Comparison of ENCODE assay signal across 12 mouse cellular contexts in genomic region chr5:148837069-148837468, GRCm38 (mm10).
DNase-seq lines count a peak whose midpoint lies in the region; ATAC-seq lines count a peak whose summit lies in the region.
"Had no signal": no experiment of that assay in that cellular context is flagged by ENCODE, and none has a peak within 500 bp of the region (broad histone marks: within the 10 kb centered on the region; RNA-seq: fewer than 3 reads in every experiment).

No protein-coding gene starts in this region.

- H3K9ac ChIP-seq in kidney, embryonic 15.5 days = no peak overlapping the region
- H3K9ac ChIP-seq in kidney, embryonic 16.5 days (replicated peaks; ENCODE audit: low read length) = no peak overlapping the region
- H3K9ac ChIP-seq in liver, embryonic 13.5 days = no peak overlapping the region
- H3K9ac ChIP-seq: embryonic facial prominence, embryonic 12.5 days; heart, embryonic 15.5 days had no signal

- DNase-seq in WW6 (ENCODE audit: low read depth, low spot score) = peak; percentile 79
- DNase-seq in liver, embryonic 13.5 days = peak; percentile 77
- peak; percentile 4 to 9 for DNase-seq in thymus, adult 18-20 months
- no peak for DNase-seq in cerebellum, adult 18-20 months
- no peak for DNase-seq in cerebellum, adult 11-12 months
- no peak for DNase-seq in urinary bladder, adult 2 months (ENCODE audit: low spot score)
- DNase-seq: layer of hippocampus, postnatal 36 days had no signal

- H3K4me1 ChIP-seq in kidney, embryonic 15.5 days = peaks cover 4% of the 10 kb centered on the region
- H3K4me1 ChIP-seq in kidney, embryonic 16.5 days (ENCODE audit: insufficient read depth, low read length) = no peaks in the 10 kb centered on the region; the same call in 1 of the 2 replicates
- H3K4me1 ChIP-seq in liver, embryonic 13.5 days (replicated peaks) = peaks cover 16% of the 10 kb centered on the region

- peaks cover 21% of the 10 kb centered on the region for H3K27me3 ChIP-seq in kidney, embryonic 15.5 days
- H3K27me3 ChIP-seq in kidney, embryonic 16.5 days (ENCODE audit: insufficient read depth, low read length) = peaks cover 6% of the 10 kb centered on the region; the same call in 1 of the 2 replicates
- peaks cover 15% of the 10 kb centered on the region for H3K27me3 ChIP-seq in liver, embryonic 13.5 days

- no peak overlapping the region for H3K4me2 ChIP-seq in kidney, embryonic 15.5 days
- no peak overlapping the region for H3K4me2 ChIP-seq in kidney, embryonic 16.5 days (replicated peaks; ENCODE audit: low read depth, low read length)
- peak overlapping the region; percentile 34; the same call in 1 of the 2 replicates for H3K4me2 ChIP-seq in liver, embryonic 13.5 days
- H3K4me2 ChIP-seq: embryonic facial prominence, embryonic 12.5 days; heart, embryonic 15.5 days had no signal

- H3K27ac ChIP-seq in kidney, embryonic 15.5 days = no peak overlapping the region
- H3K27ac ChIP-seq in kidney, embryonic 16.5 days (ENCODE audit: low read length) = no peak overlapping the region
- H3K27ac ChIP-seq in liver, embryonic 13.5 days = no peak overlapping the region
- H3K27ac ChIP-seq: embryonic facial prominence, embryonic 12.5 days; heart, embryonic 15.5 days had no signal

- no peaks in the 10 kb centered on the region for H3K36me3 ChIP-seq in kidney, embryonic 15.5 days
- no peaks in the 10 kb centered on the region for H3K36me3 ChIP-seq in kidney, embryonic 16.5 days (ENCODE audit: insufficient read depth, low read length)
- H3K36me3 ChIP-seq in liver, embryonic 13.5 days = no peaks in the 10 kb centered on the region
- H3K36me3 ChIP-seq: embryonic facial prominence, embryonic 12.5 days; G1E; heart, embryonic 15.5 days had no signal

- H3K9me3 ChIP-seq in kidney, embryonic 15.5 days (replicated peaks) = no peaks in the 10 kb centered on the region
- H3K9me3 ChIP-seq in kidney, embryonic 16.5 days (ENCODE audit: low read length) = no peaks in the 10 kb centered on the region
- no peaks in the 10 kb centered on the region for H3K9me3 ChIP-seq in liver, embryonic 13.5 days (replicated peaks)
- H3K9me3 ChIP-seq: embryonic facial prominence, embryonic 12.5 days; heart, embryonic 15.5 days had no signal

- 47% methylated on average over 8 of the region's 8 CpGs for WGBS in kidney, embryonic 15.5 days
- WGBS in kidney, embryonic 16.5 days = 45% methylated on average over 8 of the region's 8 CpGs
- 7% methylated on average over 8 of the region's 8 CpGs for WGBS in liver, embryonic 13.5 days (ENCODE audit: insufficient replicate concordance)

- no peak overlapping the region for H3K4me3 ChIP-seq in kidney, embryonic 15.5 days (replicated peaks)
- no peak overlapping the region for H3K4me3 ChIP-seq in kidney, embryonic 16.5 days (ENCODE audit: low read length)
- no peak overlapping the region for H3K4me3 ChIP-seq in liver, embryonic 13.5 days (replicated peaks)
- H3K4me3 ChIP-seq: embryonic facial prominence, embryonic 12.5 days; heart, embryonic 15.5 days had no signal

- peak; percentile 70; the same call in 1 of the 2 replicates for ATAC-seq in kidney, embryonic 15.5 days (replicated peaks; ENCODE audit: low FRiP score)
- no peak for ATAC-seq in kidney, embryonic 16.5 days (ENCODE audit: low FRiP score, low TSS enrichment)
- ATAC-seq in liver, embryonic 13.5 days (ENCODE audit: low read depth) = peak; percentile 96

Comparison
In these comparisons a context has a peak if more than half of its experiments do, and no peak if none do; other contexts are left out.
1. DNase-seq: peak in WW6 (single experiment), liver, embryonic 13.5 days (single experiment) and thymus, adult 18-20 months (2 of 2); none in cerebellum, adult 18-20 months (0 of 2), cerebellum, adult 11-12 months (single experiment) and urinary bladder, adult 2 months (single experiment).